Mouse (Mus musculus) c-Kit-positive CD71-positive TER-119-positive erythroid progenitor cells, embryonic 14.5 days (primary cell): Measurements from ENCODE around the gene Ano1.

Experiments
- DNase-seq: peaks from one replicate; pipeline ENCODE4 v3.0.0-alpha.2; 2013; ENCODE audit warnings: low spot score

Gene Ano1

DNA sequence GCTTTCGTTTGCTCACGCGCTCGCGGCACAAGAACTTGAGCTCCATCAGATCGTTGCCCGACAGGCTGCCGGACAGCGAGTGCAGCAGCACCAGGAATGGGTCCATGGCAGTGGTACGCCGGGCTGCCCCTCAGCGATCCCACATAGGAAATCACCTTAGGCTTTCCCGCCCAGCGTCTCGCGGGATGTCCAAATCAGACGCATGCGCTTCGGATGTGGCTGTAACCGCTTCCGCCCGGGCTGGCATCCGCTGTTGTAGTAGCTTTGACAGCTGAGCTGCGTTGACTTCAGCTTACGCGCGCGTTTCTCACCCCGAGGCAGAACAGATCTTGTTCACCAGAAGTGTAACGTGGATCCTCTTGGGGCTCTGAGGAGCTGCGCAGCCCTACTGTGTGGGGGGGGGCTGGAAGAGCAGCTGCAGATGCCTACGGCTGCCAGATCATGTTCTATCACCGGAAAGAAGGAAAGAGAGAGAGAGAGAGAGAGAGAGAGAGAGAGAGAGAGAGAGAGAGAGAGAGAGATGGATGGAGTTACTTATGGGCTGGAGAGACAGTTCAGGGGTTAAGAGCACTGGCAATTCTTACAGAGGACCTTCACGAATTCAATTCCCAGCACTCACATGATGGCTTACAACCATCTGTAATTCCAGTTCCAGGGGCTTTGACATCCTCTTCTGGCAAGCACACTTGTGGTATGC lies 169.3 kb downstream of the Ano1 start, which contains the start of gene Fadd:
Gene Fadd, minus strand, starts transcription at position 180 of the 697 bp plus-strand sequence.
- DNase-seq = peak; percentile 89

DNA sequence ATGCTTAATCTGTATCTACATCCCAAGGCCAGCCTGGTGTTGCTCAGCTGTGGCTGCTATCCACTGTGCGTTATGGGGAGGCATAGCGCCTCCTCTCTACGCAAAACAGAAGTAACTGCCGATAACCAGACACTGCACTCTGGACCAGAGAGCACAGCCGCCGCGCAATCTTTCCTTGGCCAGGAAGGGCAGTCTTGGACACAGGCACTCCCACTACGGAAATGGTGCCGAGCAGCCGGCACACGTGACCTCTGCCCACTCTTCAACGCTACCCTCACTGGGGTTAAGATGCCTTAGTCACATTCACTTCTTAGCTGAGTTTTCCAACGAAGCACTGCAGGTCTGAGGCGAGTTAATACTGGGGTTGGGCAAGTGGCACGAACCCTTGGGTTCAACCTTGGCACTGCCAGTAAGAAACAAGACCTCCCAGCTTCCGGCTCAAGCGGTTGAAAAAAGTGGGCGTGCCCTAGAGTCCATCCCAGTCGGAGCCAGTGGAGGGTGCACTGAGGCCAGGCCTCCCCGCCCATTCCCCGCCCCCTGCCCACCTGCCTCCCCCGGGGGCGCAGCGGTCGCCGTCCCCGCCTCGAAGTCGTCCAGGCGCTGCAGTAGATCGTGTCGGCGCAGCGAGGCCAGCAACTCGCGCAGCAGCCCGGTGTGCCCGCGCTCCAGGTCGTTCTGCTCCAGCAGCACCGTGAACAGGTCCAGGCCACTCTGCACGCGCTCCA lies 170.1 kb downstream of the Ano1 start:
- DNase-seq = peak; percentile 74

GRCm38 (mm10) chr7:144577876-144578275 lies 173.9 kb downstream of the Ano1 start:
- no peak for DNase-seq

GRCm38 (mm10) chr7:144572234-144572633 lies 179.5 kb downstream of the Ano1 start:
- no peak for DNase-seq

- no peak for DNase-seq
Measured at GRCm38 (mm10) chr7:144571598-144571997, 180.2 kb downstream of the Ano1 start.

DNA sequence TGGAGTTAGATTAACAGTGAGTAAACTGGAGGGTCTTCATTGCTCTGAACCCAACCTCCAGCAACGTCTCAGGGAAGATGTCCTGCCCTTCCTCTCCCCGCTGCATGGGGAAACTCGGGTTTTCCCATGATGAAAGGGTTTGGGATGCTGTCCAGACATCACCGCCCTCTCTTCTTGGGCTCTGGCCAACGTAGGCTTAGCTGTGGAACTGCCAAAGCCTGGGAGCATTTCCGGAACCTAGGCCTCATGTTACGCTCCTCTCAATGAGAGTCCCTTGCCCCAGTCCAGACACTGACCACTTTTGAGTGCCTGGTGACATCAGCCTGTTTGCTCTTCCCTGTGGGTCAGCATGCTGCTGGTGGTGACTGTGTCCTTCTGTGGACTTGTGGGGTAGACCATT lies 182.3 kb downstream of the Ano1 start:
- no peak for DNase-seq

DNA sequence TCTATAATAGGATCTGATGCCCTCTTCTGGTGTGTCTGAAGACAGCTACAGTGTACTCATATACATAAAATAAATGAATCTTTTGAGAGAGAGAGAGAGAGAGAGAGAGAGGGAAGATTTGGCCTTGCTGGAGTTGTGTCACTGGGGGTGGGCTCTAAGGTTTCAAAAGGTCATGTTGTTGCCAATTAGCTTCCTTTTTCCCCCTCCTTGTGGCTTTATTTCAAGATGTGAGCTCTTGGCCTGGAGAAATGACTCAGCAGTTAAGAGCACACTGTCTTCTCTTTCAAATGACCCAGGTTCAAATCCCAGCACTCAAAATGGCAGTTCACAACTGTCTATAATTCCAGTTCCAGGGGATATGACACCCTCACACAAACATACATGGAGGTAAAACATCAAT lies 183.7 kb downstream of the Ano1 start:
- DNase-seq = no peak

GRCm38 (mm10) chr7:144566921-144567682 lies 184.7 kb downstream of the Ano1 start:
- DNase-seq = no peak

DNA sequence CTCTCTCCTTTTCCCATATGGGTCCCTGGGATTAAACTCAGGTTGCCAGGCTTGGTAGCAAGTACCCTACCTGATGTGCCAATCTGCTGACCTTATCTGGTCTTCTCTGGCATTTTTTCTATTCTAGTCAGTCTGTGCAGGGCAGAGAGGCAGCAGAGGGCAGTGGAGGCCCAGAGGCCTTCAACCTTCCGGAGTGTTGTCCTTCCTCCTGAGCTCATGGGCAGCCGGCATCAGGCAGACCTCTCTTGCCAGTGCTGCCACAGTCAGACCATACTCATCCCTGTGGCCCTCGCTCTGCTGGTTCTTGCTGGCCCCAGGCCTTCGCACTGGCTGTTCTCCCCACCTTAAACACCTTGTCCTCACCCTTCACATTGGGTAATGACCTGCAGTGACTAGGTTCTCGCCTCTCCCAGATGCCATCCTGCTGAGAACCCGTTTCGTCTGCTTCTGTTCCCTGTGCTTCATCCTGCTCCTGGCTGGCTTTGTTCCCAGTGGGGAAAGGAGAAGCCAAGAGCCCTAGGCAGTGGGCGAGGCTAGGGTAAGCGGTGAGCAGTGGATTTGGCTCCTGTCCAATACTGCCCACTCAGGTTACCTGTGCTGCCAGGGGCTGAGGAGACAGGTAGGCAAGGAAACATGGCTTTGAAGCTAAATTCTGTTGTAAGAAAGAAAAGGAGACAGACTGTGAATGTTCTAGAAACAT lies 188.2 kb downstream of the Ano1 start:
- no peak for DNase-seq

DNA sequence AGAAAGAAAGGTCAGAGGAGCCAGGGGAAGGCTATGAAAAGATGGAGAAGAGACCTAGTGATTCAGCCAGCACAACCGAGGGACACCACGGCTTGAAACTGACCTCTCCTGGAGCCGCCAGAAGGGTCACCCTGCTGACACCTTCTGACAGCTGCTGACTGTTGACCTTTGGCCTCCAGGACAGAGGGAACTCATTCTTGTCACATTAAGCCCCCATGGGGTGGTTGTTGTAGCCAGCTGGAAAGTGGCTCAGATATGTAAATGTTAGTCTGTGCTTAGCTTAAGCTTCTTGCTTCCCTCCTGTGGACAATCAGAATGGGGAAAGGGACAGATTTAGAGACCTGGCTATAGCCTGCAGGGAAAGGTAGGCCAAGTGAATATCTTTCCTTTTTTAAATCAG lies 189.8 kb downstream of the Ano1 start:
- no peak for DNase-seq

GRCm38 (mm10) chr7:144560594-144560993 lies 191.2 kb downstream of the Ano1 start:
- DNase-seq = no peak

DNA sequence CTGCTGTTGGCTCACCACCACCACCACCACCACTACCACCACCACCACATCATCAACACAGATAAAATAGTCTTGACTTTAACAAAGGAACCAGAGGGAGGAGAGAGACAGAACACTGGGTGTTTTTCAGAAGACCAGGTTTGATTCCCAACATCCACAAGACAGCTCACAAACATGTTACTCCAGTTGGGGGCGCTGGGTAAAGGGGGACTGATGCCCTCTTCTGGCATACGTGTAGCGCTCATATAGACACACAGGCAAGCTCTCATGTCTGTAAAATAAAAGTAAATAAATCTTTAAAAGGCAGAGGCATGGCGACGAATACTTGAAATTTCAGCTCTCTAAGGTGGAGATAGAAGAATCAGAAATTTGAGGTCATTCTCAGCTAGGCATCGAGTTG lies 193.2 kb downstream of the Ano1 start:
- no peak for DNase-seq

GRCm38 (mm10) chr7:144554123-144554472 lies 197.7 kb downstream of the Ano1 start:
- DNase-seq = no peak

GRCm38 (mm10) chr7:144553237-144554122 lies 198.3 kb downstream of the Ano1 start, which contains the start of gene Ppfia1:
Ppfia1 (minus strand) TSS chr7:144553729.
- DNase-seq = peak; percentile 94

- DNase-seq = no peak
Measured at GRCm38 (mm10) chr7:144552274-144552673, 199.5 kb downstream of the Ano1 start.

- no peak for DNase-seq
Measured at GRCm38 (mm10) chr7:144550811-144551210, 201.0 kb downstream of the Ano1 start.

- no peak for DNase-seq
Measured at GRCm38 (mm10) chr7:144549904-144550566, 201.7 kb downstream of the Ano1 start.

- no peak for DNase-seq
Measured at GRCm38 (mm10) chr7:144545231-144545630, 206.5 kb downstream of the Ano1 start.

DNA sequence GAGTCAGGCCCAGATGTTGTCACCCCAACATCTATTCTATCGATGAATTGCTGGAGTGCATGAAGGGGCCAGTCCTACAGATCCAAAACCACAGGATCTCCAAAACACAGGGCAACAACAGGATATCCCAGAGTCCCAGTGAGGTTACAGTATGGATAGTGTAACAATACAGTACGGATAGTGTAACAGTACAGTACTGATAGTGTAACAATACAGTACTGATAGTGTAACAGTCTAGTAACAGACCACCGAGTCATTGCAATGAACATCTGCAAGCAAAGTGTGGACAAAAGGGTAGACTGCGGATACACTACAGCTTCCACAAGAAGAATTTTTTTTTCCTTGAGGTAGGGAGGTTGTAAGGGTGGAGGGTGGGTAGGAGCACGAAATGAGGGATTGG lies 210.4 kb downstream of the Ano1 start:
- DNase-seq = no peak

GRCm38 (mm10) chr7:144539146-144539545 lies 212.6 kb downstream of the Ano1 start:
- DNase-seq = peak; percentile 60
